Mouse (Mus musculus): Measurements from ENCODE around the gene Bclaf3. TPM values are rescaled to one million over a fixed set of nuclear protein-coding genes. Genes with fewer than 3 reads are reported as not detected.
"Not testable (repeated sequence)": the region's sequence is repeated elsewhere in the genome, so short reads cannot be mapped to it uniquely, and the experiment has no call there.

The Bclaf3 gene
- total and polyA plus RNA-seq, 2 experiments from 2014 or later: 9.9 to 15.7 TPM

GRCm38 (mm10) chrX:159532811-159533462 lies 6.4 kb downstream of the Bclaf3 start:
- ATAC-seq (ENCODE audit: low FRiP score) (peak; percentile 67), DNase-seq (ENCODE audit: low spot score) (peak; percentile 0)
- Histone ChIP-seq H3K36me3 (ENCODE audit: insufficient read depth, low read length) (no peaks in the 10 kb centered on the region), H3K27ac (ENCODE audit: low read depth, low read length) (peak overlapping the region; percentile 67), H3K9me3 (ENCODE audit: low read length) (no peaks in the 10 kb centered on the region), H3K9ac (replicated peaks; ENCODE audit: low read length, poor library complexity, severe bottlenecking) (peak overlapping the region; percentile 65), H3K27me3 (ENCODE audit: insufficient read depth, low read length) (no peaks in the 10 kb centered on the region), H3K4me3 (ENCODE audit: low read depth, low read length) (peak overlapping the region; percentile 62), H3K4me1 (ENCODE audit: insufficient read depth, low read length) (no peaks in the 10 kb centered on the region), H3K4me2 (ENCODE audit: low read depth, low read length, poor library complexity, severe bottlenecking) (peak overlapping the region; percentile 53)
- WGBS: 27% methylated on average over 26 of the region's 56 CpGs
- TF ChIP-seq CTCF (IDR thresholded peaks at IDR 0.05): no peak

GRCm38 (mm10) chrX:159541936-159542335 lies 15.4 kb downstream of the Bclaf3 start:
- no peak overlapping the region for H3K4me2 ChIP-seq (ENCODE audit: low read depth, low read length, poor library complexity, severe bottlenecking)
- DNase-seq (ENCODE audit: low spot score) (no peak), ATAC-seq (ENCODE audit: low FRiP score) (no peak)
- no peaks in the 10 kb centered on the region for H3K9me3 ChIP-seq (ENCODE audit: low read length)
- no peaks in the 10 kb centered on the region for H3K27me3 ChIP-seq (ENCODE audit: insufficient read depth, low read length)
- TF ChIP-seq CTCF (IDR thresholded peaks at IDR 0.05): no peak
- H3K4me1 ChIP-seq (ENCODE audit: insufficient read depth, low read length): no peaks in the 10 kb centered on the region
- H3K9ac ChIP-seq (replicated peaks; ENCODE audit: low read length, poor library complexity, severe bottlenecking): no peak overlapping the region
- no peaks in the 10 kb centered on the region for H3K36me3 ChIP-seq (ENCODE audit: insufficient read depth, low read length)
- no peak overlapping the region for H3K4me3 ChIP-seq (ENCODE audit: low read depth, low read length)
- H3K27ac ChIP-seq (ENCODE audit: low read depth, low read length): no peak overlapping the region
- WGBS: 83% methylated on average over 18 of the region's 18 CpGs

GRCm38 (mm10) chrX:159547093-159547492 lies 20.6 kb downstream of the Bclaf3 start:
- DNase-seq (ENCODE audit: low spot score) (no peak), ATAC-seq (ENCODE audit: low FRiP score) (no peak)
- Histone ChIP-seq H3K27me3 (ENCODE audit: insufficient read depth, low read length) (no peaks in the 10 kb centered on the region), H3K27ac (ENCODE audit: low read depth, low read length) (no peak overlapping the region), H3K9ac (replicated peaks; ENCODE audit: low read length, poor library complexity, severe bottlenecking) (no peak overlapping the region), H3K36me3 (ENCODE audit: insufficient read depth, low read length) (peaks cover 2% of the 10 kb centered on the region; the same call in 1 of the 2 replicates), H3K4me3 (ENCODE audit: low read depth, low read length) (no peak overlapping the region), H3K4me1 (ENCODE audit: insufficient read depth, low read length) (no peaks in the 10 kb centered on the region), H3K4me2 (ENCODE audit: low read depth, low read length, poor library complexity, severe bottlenecking) (no peak overlapping the region), H3K9me3 (ENCODE audit: low read length) (no peaks in the 10 kb centered on the region)
- TF ChIP-seq CTCF (IDR thresholded peaks at IDR 0.05): no peak
- 91% methylated on average over 5 of the region's 5 CpGs for WGBS

GRCm38 (mm10) chrX:159584738-159585137 lies 58.2 kb downstream of the Bclaf3 start:
- H3K36me3 ChIP-seq (ENCODE audit: insufficient read depth, low read length); H3K27me3 ChIP-seq (ENCODE audit: insufficient read depth, low read length); DNase-seq (ENCODE audit: low spot score); H3K4me1 ChIP-seq (ENCODE audit: insufficient read depth, low read length); H3K9ac ChIP-seq (replicated peaks; ENCODE audit: low read length, poor library complexity, severe bottlenecking); H3K9me3 ChIP-seq (ENCODE audit: low read length); H3K4me2 ChIP-seq (ENCODE audit: low read depth, low read length, poor library complexity, severe bottlenecking); H3K27ac ChIP-seq (ENCODE audit: low read depth, low read length); ATAC-seq (ENCODE audit: low FRiP score); H3K4me3 ChIP-seq (ENCODE audit: low read depth, low read length): not testable (repeated sequence)
- 53% methylated on average over 7 of the region's 7 CpGs for WGBS

GRCm38 (mm10) chrX:159591633-159592032 lies 65.1 kb downstream of the Bclaf3 start:
- Histone ChIP-seq H3K9ac (replicated peaks; ENCODE audit: low read length, poor library complexity, severe bottlenecking) (no peak overlapping the region), H3K27me3 (ENCODE audit: insufficient read depth, low read length) (no peaks in the 10 kb centered on the region), H3K4me1 (ENCODE audit: insufficient read depth, low read length) (no peaks in the 10 kb centered on the region), H3K4me3 (ENCODE audit: low read depth, low read length) (no peak overlapping the region), H3K9me3 (ENCODE audit: low read length) (no peaks in the 10 kb centered on the region), H3K36me3 (ENCODE audit: insufficient read depth, low read length) (no peaks in the 10 kb centered on the region), H3K27ac (ENCODE audit: low read depth, low read length) (no peak overlapping the region), H3K4me2 (ENCODE audit: low read depth, low read length, poor library complexity, severe bottlenecking) (no peak overlapping the region)
- ATAC-seq (ENCODE audit: low FRiP score) (no peak), DNase-seq (ENCODE audit: low spot score) (no peak)
- WGBS: 67% methylated on average over 1 of the region's 1 CpGs
- TF ChIP-seq CTCF (IDR thresholded peaks at IDR 0.05): peak; percentile 19; the same call in 1 of the 2 replicates

GRCm38 (mm10) chrX:159597502-159597901 lies 71.0 kb downstream of the Bclaf3 start:
- H3K36me3 ChIP-seq (ENCODE audit: insufficient read depth, low read length): no peaks in the 10 kb centered on the region
- H3K4me1 ChIP-seq (ENCODE audit: insufficient read depth, low read length): no peaks in the 10 kb centered on the region
- ATAC-seq (ENCODE audit: low FRiP score): no peak
- 73% methylated on average over 1 of the region's 1 CpGs for WGBS
- no peak overlapping the region for H3K9ac ChIP-seq (replicated peaks; ENCODE audit: low read length, poor library complexity, severe bottlenecking)
- TF ChIP-seq CTCF (IDR thresholded peaks at IDR 0.05): no peak
- no peak for DNase-seq (ENCODE audit: low spot score)
- H3K4me3 ChIP-seq (ENCODE audit: low read depth, low read length): no peak overlapping the region
- no peaks in the 10 kb centered on the region for H3K27me3 ChIP-seq (ENCODE audit: insufficient read depth, low read length)
- no peak overlapping the region for H3K27ac ChIP-seq (ENCODE audit: low read depth, low read length)
- H3K4me2 ChIP-seq (ENCODE audit: low read depth, low read length, poor library complexity, severe bottlenecking): no peak overlapping the region
- H3K9me3 ChIP-seq (ENCODE audit: low read length): no peaks in the 10 kb centered on the region
